Mouse (Mus musculus) MEL (cell line): ENCODE data around the gene Angptl2. TPM values are rescaled to one million over a fixed set of nuclear protein-coding genes. Genes with fewer than 3 reads are reported as not detected.

Source experiments
- DNase-seq: peaks from one replicate; pipeline ENCODE4 v3.0.0; 2011; ENCODE audit warnings: low read depth, low spot score
- H3K27ac ChIP-seq: 2 replicates; pipeline ENCODE4 v1.5.1; 2012; ENCODE audit warnings: low read depth, mild to moderate bottlenecking, control low read depth, low read length, moderate library complexity; ENCODE audit not compliant: control insufficient read depth
- H3K27me3 ChIP-seq, 2 experiments: fragments of 150-350 bp in 1 of 2; sonication (generic) in 1 of 2; 2 replicates each; pipeline ENCODE4 v1.6.1; 2012; ENCODE audit warnings: low read length in 2 of 2, mild to moderate bottlenecking in 2 of 2, improper control_type of control experiment in 1 of 2, moderate library complexity in 1 of 2; ENCODE audit not compliant: insufficient read depth in 2 of 2, control insufficient read depth in 1 of 2
- H3K36me3 ChIP-seq, 2 experiments: 2 replicates each; pipeline ENCODE4 v1.6.1; 2012 to 2014; ENCODE audit warnings: low read length in 2 of 2, improper control_type of control experiment in 1 of 2, inconsistent platforms in 1 of 2, mild to moderate bottlenecking in 1 of 2; ENCODE audit not compliant: insufficient read depth in 2 of 2, control insufficient read depth in 1 of 2
- H3K4me1 ChIP-seq, 2 experiments: fragments of 150-350 bp in 1 of 2; sonication (generic) in 1 of 2; 2 replicates each; pipeline ENCODE4 v1.6.1; 2012; ENCODE audit warnings: low read length in 2 of 2, improper control_type of control experiment in 1 of 2, mild to moderate bottlenecking in 1 of 2; ENCODE audit not compliant: insufficient read depth in 2 of 2, control insufficient read depth in 1 of 2
- H3K4me3 ChIP-seq, 2 experiments: fragments of 150-350 bp in 1 of 2; sonication (generic) in 1 of 2; 2 replicates each; pipeline ENCODE4 v1.5.1; 2012; ENCODE audit warnings: low read depth in 2 of 2, low read length in 2 of 2, mild to moderate bottlenecking in 2 of 2, moderate library complexity in 2 of 2, control low read depth in 1 of 2, improper control_type of control experiment in 1 of 2; ENCODE audit not compliant: control insufficient read depth in 1 of 2, insufficient read depth in 1 of 2
- H3K79me2 ChIP-seq: 2 replicates; pipeline ENCODE4 v1.6.1; 2012; ENCODE audit warnings: mild to moderate bottlenecking, low read length, moderate library complexity; ENCODE audit not compliant: control insufficient read depth, poor library complexity, insufficient read depth
- H3K9ac ChIP-seq: 2 replicates; pipeline ENCODE4 v1.6.1; 2012; ENCODE audit warnings: low read depth, mild to moderate bottlenecking, control low read depth, low read length, moderate library complexity; ENCODE audit not compliant: control insufficient read depth, poor library complexity, severe bottlenecking
- H3K9me3 ChIP-seq: fragments of 150-350 bp; sonication (generic); replicated peaks from 2 replicates; pipeline ENCODE4 v1.6.1; 2012; ENCODE audit warnings: mild to moderate bottlenecking, low read length, improper control_type of control experiment, moderate library complexity; ENCODE audit not compliant: insufficient read depth
- BHLHE40 ChIP-seq: IDR thresholded peaks from 2 replicates; pipeline ENCODE4 v1.6.1; 2012; ENCODE audit warnings: low read depth, mild to moderate bottlenecking, inconsistent platforms, low read length, improper control_type of control experiment, borderline replicate concordance
- CHD2 ChIP-seq: IDR thresholded peaks from 2 replicates; pipeline ENCODE4 v1.6.1; 2011; ENCODE audit warnings: low read length, improper control_type of control experiment
- CTCF ChIP-seq, 3 experiments: IDR thresholded peaks in 2 of 3; conservative IDR thresholded peaks in 1 of 3; 2 replicates each; pipeline ENCODE4 v1.5.1; 2011 to 2012; ENCODE audit warnings: low read length in 3 of 3, low read depth in 2 of 3, mild to moderate bottlenecking in 2 of 3, improper control_type of control experiment in 1 of 3, inconsistent platforms in 1 of 3, mixed read lengths in 1 of 3, moderate library complexity in 1 of 3; ENCODE audit not compliant: control insufficient read depth in 1 of 3, insufficient read depth in 1 of 3, poor library complexity in 1 of 3, severe bottlenecking in 1 of 3
- EP300 ChIP-seq, 2 experiments: IDR thresholded peaks; 2 replicates each; pipeline ENCODE4 v1.6.1; 2011; ENCODE audit warnings: improper control_type of control experiment in 2 of 2, low read length in 2 of 2, low read depth in 1 of 2, mild to moderate bottlenecking in 1 of 2
- ETS1 ChIP-seq: IDR thresholded peaks from 2 replicates; pipeline ENCODE4 v1.6.1; 2012; ENCODE audit warnings: low read depth, mild to moderate bottlenecking, inconsistent platforms, low read length, improper control_type of control experiment, moderate library complexity
- GATA1 ChIP-seq: IDR thresholded peaks from 2 replicates; pipeline ENCODE4 v1.6.1; 2011; ENCODE audit warnings: low read depth, low read length, improper control_type of control experiment
- HCFC1 ChIP-seq: IDR thresholded peaks from 2 replicates; pipeline ENCODE4 v1.6.1; 2012; ENCODE audit warnings: low read depth, mild to moderate bottlenecking, inconsistent platforms, low read length, improper control_type of control experiment, moderate library complexity
- MAZ ChIP-seq: IDR thresholded peaks from 2 replicates; pipeline ENCODE4 v1.6.1; 2012; ENCODE audit warnings: low read depth, mild to moderate bottlenecking, inconsistent platforms, low read length, improper control_type of control experiment
- MYB ChIP-seq: IDR thresholded peaks from 2 replicates; pipeline ENCODE4 v1.6.1; 2011; ENCODE audit warnings: mild to moderate bottlenecking, low read depth, low read length, improper control_type of control experiment
- NELFE ChIP-seq: IDR thresholded peaks from 2 replicates; pipeline ENCODE4 v1.6.1; 2011; ENCODE audit warnings: low read depth, low read length, improper control_type of control experiment
- POLR2A ChIP-seq, 2 experiments: IDR thresholded peaks; 2 replicates each; pipeline ENCODE4 v1.6.1; 2011 to 2012; ENCODE audit warnings: low read length in 2 of 2, mild to moderate bottlenecking in 2 of 2, control low read depth in 1 of 2, improper control_type of control experiment in 1 of 2, low read depth in 1 of 2, moderate library complexity in 1 of 2; ENCODE audit not compliant: control insufficient read depth in 1 of 2, insufficient read depth in 1 of 2, poor library complexity in 1 of 2
- RAD21 ChIP-seq: IDR thresholded peaks from 2 replicates; pipeline ENCODE4 v1.6.1; 2011; ENCODE audit warnings: mild to moderate bottlenecking, low read depth, low read length, improper control_type of control experiment
- RCOR1 ChIP-seq: IDR thresholded peaks from 2 replicates; pipeline ENCODE4 v1.6.1; 2012; ENCODE audit warnings: low read depth, mild to moderate bottlenecking, inconsistent platforms, low read length, improper control_type of control experiment
- SIN3A ChIP-seq: IDR thresholded peaks from 2 replicates; pipeline ENCODE4 v1.6.1; 2012; ENCODE audit warnings: low read length, improper control_type of control experiment, inconsistent platforms
- SMC3 ChIP-seq: IDR thresholded peaks from 2 replicates; pipeline ENCODE4 v1.6.1; 2011; ENCODE audit warnings: low read depth, low read length, improper control_type of control experiment
- TAL1 ChIP-seq: IDR thresholded peaks from 2 replicates; pipeline ENCODE4 v1.6.1; 2012; ENCODE audit warnings: mild to moderate bottlenecking, inconsistent platforms, low read length, moderate library complexity, mixed read lengths
- TCF12 ChIP-seq: IDR thresholded peaks from 2 replicates; pipeline ENCODE4 v1.6.1; 2014; ENCODE audit warnings: low read depth, mild to moderate bottlenecking, inconsistent platforms, low read length, improper control_type of control experiment, moderate library complexity
- USF1 ChIP-seq: IDR thresholded peaks from 2 replicates; pipeline ENCODE4 v1.6.1; 2014; ENCODE audit warnings: low read depth, mild to moderate bottlenecking, inconsistent platforms, low read length, improper control_type of control experiment, moderate library complexity
- ZKSCAN1 ChIP-seq: IDR thresholded peaks from 2 replicates; pipeline ENCODE4 v1.6.1; 2012; ENCODE audit warnings: low read depth, mild to moderate bottlenecking, inconsistent platforms, low read length, improper control_type of control experiment, moderate library complexity
- ZNF384 ChIP-seq: IDR thresholded peaks from 2 replicates; pipeline ENCODE4 v1.6.1; 2012; ENCODE audit warnings: low read depth, mild to moderate bottlenecking, inconsistent platforms, low read length, improper control_type of control experiment
- polyA plus RNA-seq, 2 experiments: library from polyadenylated mRNA; stranded (reverse) in 1 of 2; unstranded in 1 of 2; fragments of >175 nt in 1 of 2; fragments of >200 nt in 1 of 2; gene quantifications; 2 replicates each; pipeline versions ENCODE4 v1.2.1 to v1.2.4; 2012; ENCODE audit warnings: low replicate concordance in 2 of 2, low read depth in 1 of 2; ENCODE audit not compliant: insufficient read length in 2 of 2, insufficient read depth in 1 of 2, missing spikeins in 1 of 2
- total RNA-seq: library from RNA; depleted of rRNA; stranded (reverse); fragments of 300-350 nt; gene quantifications from 2 replicates; pipeline ENCODE4 v1.2.3, GENCODE M21; 2012

The Angptl2 gene
- total and polyA plus RNA-seq, 3 experiments = 0.08 TPM; not detected in 2

DNA sequence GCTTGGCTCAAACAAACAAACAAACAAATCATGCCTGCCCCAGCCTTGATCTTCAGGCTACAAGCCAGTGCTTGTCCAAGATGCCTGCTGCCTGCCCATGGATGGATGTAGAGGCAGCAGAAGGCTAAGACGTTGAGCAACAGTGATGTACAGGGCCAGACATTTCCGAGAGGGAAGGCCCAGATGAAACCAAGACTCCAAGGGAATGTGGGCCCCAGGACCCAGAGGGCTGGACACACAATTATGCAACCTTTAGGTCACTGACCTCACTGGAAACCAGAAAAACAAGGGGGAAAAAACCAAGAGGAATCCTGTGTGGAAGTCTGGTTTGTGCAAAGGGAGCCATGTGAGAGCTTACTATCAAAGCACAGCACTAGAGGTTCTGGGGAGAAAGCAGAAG is 67.8 kb downstream of the Angptl2 start:
- Histone ChIP-seq H3K9ac (no peak overlapping the region), H3K79me2 (no peaks in the 10 kb centered on the region), H3K27me3 (no peaks in the 10 kb centered on the region), H3K4me1 (no peaks in the 10 kb centered on the region), H3K27ac (no peak overlapping the region), H3K4me3 (no peak overlapping the region), H3K36me3 (no peaks in the 10 kb centered on the region), H3K9me3 (no peaks in the 10 kb centered on the region)
- TF ChIP-seq GATA1 = no peak
- TF ChIP-seq SIN3A = no peak
- TF ChIP-seq TAL1 = no peak
- no peak for TF ChIP-seq RCOR1
- no peak for TF ChIP-seq EP300 (IDR thresholded peaks at IDR 0.05; ENCODE audit: low read depth in 1 of 2, low read length in 2 of 2)
- TF ChIP-seq RAD21 = no peak
- no peak for TF ChIP-seq TCF12
- no peak for TF ChIP-seq NELFE
- no peak for TF ChIP-seq CHD2
- no peak for TF ChIP-seq SMC3
- no peak for TF ChIP-seq ZKSCAN1
- TF ChIP-seq BHLHE40 = no peak
- no peak for TF ChIP-seq ZNF384
- TF ChIP-seq MAZ = no peak
- TF ChIP-seq ETS1 = no peak
- no peak for DNase-seq

DNA sequence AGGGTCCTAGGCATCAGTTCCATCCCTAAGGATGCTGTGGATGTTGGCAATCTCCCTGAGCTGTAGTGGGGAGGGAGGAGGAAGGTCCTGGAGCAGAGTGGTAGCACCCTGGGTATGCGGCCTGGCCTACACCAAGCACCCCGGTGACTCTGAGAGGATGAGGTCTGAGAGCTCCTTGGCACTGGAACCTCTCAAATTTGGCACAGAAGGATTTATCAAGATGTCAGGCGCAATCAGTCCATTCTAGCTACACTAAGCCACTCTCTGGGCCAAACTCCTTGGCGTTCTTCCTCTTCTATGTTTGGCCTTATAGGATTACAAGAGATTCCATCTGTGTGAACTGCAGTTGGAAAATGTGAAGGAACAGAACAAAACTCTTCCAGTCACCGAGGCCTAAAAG is 73.0 kb downstream of the Angptl2 start:
- Histone ChIP-seq H3K4me3 (no peak overlapping the region), H3K79me2 (no peaks in the 10 kb centered on the region), H3K9me3 (no peaks in the 10 kb centered on the region), H3K27me3 (no peaks in the 10 kb centered on the region), H3K4me1 (peaks cover 2 to 20% of the 10 kb centered on the region in 2 experiments; a peak in 3 of 4 replicates), H3K9ac (no peak overlapping the region)
- TF ChIP-seq HCFC1 = no peak
- no peak for TF ChIP-seq MYB
- no peak for TF ChIP-seq NELFE
- TF ChIP-seq CTCF (IDR thresholded peaks at IDR 0.05 in 2 of 3, conservative IDR thresholded peaks at IDR 0.05 in 1 of 3; ENCODE audit: control insufficient read depth in 1 of 3, insufficient read depth in 1 of 3, low read depth in 2 of 3, low read length in 3 of 3, poor library complexity in 1 of 3, severe bottlenecking in 1 of 3) = no peak
- TF ChIP-seq USF1 = no peak
- no peak for TF ChIP-seq POLR2A (IDR thresholded peaks at IDR 0.05; ENCODE audit: control insufficient read depth in 1 of 2, insufficient read depth in 1 of 2, low read depth in 1 of 2, low read length in 2 of 2, poor library complexity in 1 of 2)
- TF ChIP-seq, all 39 proteins: peak for 0
- H3K36me3 ChIP-seq = peaks cover 0 to 4% of the 10 kb centered on the region in 2 experiments; a peak in 1 of 4 replicates
- no peak overlapping the region for H3K27ac ChIP-seq
- DNase-seq = no peak
